Mouse (Mus musculus) neural tube, embryonic 15.5 days (tissue): ENCODE data around the gene Flnc. TPM values are rescaled to one million over a fixed set of nuclear protein-coding genes. Genes with fewer than 3 reads are reported as not detected.
"Not testable (repeated sequence)": the region's sequence is repeated elsewhere in the genome, so short reads cannot be mapped to it uniquely, and the experiment has no call there.

Experiments used
- ATAC-seq: fragments of 200-750 bp; cut with Nextera tagmentation; 2 replicates; pipeline ENCODE4 v1.8.0; 2017; ENCODE audit warnings: mild to moderate bottlenecking, moderate TSS enrichment, moderate library complexity; ENCODE audit not compliant: low FRiP score
- H3K27ac ChIP-seq: fragments of 300-500 bp; sonication (generic); replicated peaks from 2 replicates; pipeline ENCODE4 v1.5.1; 2015; ENCODE audit warnings: mild to moderate bottlenecking, inconsistent platforms
- H3K27me3 ChIP-seq: fragments of 300-500 bp; sonication (generic); replicated peaks from 2 replicates; pipeline ENCODE4 v1.6.1; 2015; ENCODE audit warnings: inconsistent platforms
- H3K36me3 ChIP-seq: fragments of 300-500 bp; sonication (generic); 2 replicates; pipeline ENCODE4 v1.6.1; 2015; ENCODE audit warnings: inconsistent platforms
- H3K4me1 ChIP-seq: fragments of 300-500 bp; sonication (generic); 2 replicates; pipeline ENCODE4 v1.6.1; 2015; ENCODE audit warnings: inconsistent platforms
- H3K4me2 ChIP-seq: fragments of 300-500 bp; sonication (generic); 2 replicates; pipeline ENCODE4 v1.6.1; 2015; ENCODE audit warnings: inconsistent platforms, mild to moderate bottlenecking, moderate library complexity
- H3K4me3 ChIP-seq: fragments of 300-500 bp; sonication (generic); replicated peaks from 2 replicates; pipeline ENCODE4 v1.5.1; 2015; ENCODE audit warnings: mild to moderate bottlenecking, inconsistent platforms
- H3K9ac ChIP-seq: fragments of 300-500 bp; sonication (generic); replicated peaks from 2 replicates; pipeline ENCODE4 v1.6.1; 2015; ENCODE audit warnings: mild to moderate bottlenecking, inconsistent platforms
- H3K9me3 ChIP-seq: fragments of 300-500 bp; sonication (generic); replicated peaks from 2 replicates; pipeline ENCODE4 v1.6.1; 2016; ENCODE audit warnings: inconsistent platforms
- WGBS: fragments of 180-500 bp; shearing (Covaris S2); methylation state at CpG from one replicate; pipeline ENCODE4 v1.1.7; 2015; ENCODE audit warnings: mixed read lengths; 5-methylcytosine and 5-hydroxymethylcytosine counted together
- polyA plus RNA-seq: library from polyadenylated mRNA; unstranded; fragments of >200 nt; fragmentation: Nextera tagmentation; extraction: Ambion mirVana; gene quantifications from 2 replicates; pipeline ENCODE4 v1.2.1, GENCODE M21; 2015

Flnc gene
- polyA plus RNA-seq: 5.2 and 5.3 TPM in 2 replicates

DNA sequence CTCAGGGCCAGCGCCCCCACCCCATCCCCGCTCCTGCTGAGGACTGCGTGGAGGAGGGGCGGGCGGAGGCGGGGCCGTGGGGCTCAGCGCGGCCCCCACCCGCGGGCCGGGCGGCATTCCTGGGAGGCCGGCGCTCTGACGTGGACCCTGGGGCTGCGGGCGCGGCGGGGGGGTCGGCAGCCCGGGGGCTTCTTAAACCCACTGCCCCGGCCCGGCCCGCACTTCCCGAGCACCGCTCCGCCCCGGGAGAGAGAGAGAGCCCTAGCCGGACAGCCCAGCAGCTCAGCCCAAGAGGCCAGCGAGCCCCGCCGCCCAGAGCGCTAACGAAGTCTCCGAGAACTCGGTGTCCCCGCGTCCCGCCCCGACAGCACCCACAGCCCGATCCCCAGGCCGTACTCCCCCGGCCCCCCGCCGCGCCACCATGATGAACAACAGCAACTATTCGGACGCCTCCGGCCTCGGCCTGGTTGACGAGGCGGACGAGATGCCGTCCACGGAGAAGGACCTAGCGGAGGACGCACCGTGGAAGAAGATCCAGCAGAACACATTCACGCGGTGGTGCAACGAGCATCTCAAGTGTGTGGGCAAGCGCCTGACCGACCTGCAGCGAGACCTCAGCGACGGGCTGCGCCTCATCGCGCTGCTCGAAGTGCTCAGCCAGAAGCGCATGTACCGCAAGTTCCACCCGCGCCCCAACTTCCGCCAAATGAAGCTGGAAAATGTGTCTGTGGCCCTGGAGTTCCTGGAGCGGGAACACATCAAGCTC is at the start of gene Flnc:
Gene Flnc, plus strand, starts transcription at position 219 of the 766 bp plus-strand sequence.
- no peaks in the 10 kb centered on the region for H3K9me3 ChIP-seq
- ATAC-seq: peak; percentile 5; the same call in 1 of the 2 replicates
- peaks cover 49% of the 10 kb centered on the region for H3K4me1 ChIP-seq
- H3K27me3 ChIP-seq: peaks cover 53% of the 10 kb centered on the region
- peak within 1 kb of the TSS; percentile 45 for H3K9ac ChIP-seq
- peak within 1 kb of the TSS; percentile 45 for H3K4me3 ChIP-seq
- no peaks in the 10 kb centered on the region for H3K36me3 ChIP-seq
- H3K4me2 ChIP-seq: peak within 1 kb of the TSS; percentile 73
- peak within 1 kb of the TSS; percentile 76; the same call in 1 of the 2 replicates for H3K27ac ChIP-seq
- WGBS: 1% methylated on average over 71 of the region's 77 CpGs

GRCm38 (mm10) chr6:29388052-29388518 is 45.0 kb upstream of the Flnc start, which contains the start of gene Opn1sw:
Opn1sw (minus strand) TSS chr6:29388468.
- H3K9ac ChIP-seq: no peak within 1 kb of the TSS
- no peaks in the 10 kb centered on the region for H3K9me3 ChIP-seq
- no peak within 1 kb of the TSS for H3K27ac ChIP-seq
- peak within 1 kb of the TSS; percentile 29 for H3K4me3 ChIP-seq
- H3K36me3 ChIP-seq: no peaks in the 10 kb centered on the region
- peaks cover 5% of the 10 kb centered on the region; the same call in 1 of the 2 replicates for H3K4me1 ChIP-seq
- peaks cover 7% of the 10 kb centered on the region; the same call in 1 of the 2 replicates for H3K27me3 ChIP-seq
- WGBS: 6% methylated on average over 12 of the region's 12 CpGs
- ATAC-seq: 0 out of 2 replicates have a peak, but pooled peaks have one; percentile 52
- H3K4me2 ChIP-seq: peak within 1 kb of the TSS; percentile 42

DNA sequence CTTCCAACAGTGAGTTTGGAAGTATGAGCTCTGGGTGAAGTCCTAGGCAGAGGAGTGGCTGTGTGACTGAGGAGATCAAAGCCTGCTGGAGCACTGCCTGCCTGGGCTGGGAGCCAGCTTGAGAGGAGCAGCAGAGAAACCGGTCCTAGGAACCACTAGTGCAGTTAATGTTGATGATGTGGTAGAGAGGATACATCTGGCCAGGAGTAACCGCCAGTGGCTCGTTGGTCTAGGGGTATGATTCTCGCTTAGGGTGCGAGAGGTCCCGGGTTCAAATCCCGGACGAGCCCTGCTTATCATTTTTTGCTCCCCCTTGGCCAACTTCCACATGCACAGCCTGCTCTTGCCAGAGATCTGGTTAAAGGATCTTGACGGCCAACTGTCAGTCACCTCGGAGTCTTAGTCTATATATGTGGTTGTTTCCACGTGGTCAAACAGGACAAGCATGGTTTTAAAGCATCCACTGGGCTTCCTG is 44.4 kb upstream of the Flnc start:
- WGBS: 7% methylated on average over 11 of the region's 11 CpGs
- H3K27ac ChIP-seq: no peak overlapping the region
- peak overlapping the region; percentile 29 for H3K4me3 ChIP-seq
- peak overlapping the region; percentile 42 for H3K4me2 ChIP-seq
- H3K9me3 ChIP-seq: no peaks in the 10 kb centered on the region
- ATAC-seq: peak; percentile 90
- peaks cover 5% of the 10 kb centered on the region; the same call in 1 of the 2 replicates for H3K4me1 ChIP-seq
- peaks cover 7% of the 10 kb centered on the region; the same call in 1 of the 2 replicates for H3K27me3 ChIP-seq
- no peaks in the 10 kb centered on the region for H3K36me3 ChIP-seq
- H3K9ac ChIP-seq: no peak overlapping the region

GRCm38 (mm10) chr6:29389425-29389824 is 43.6 kb upstream of the Flnc start:
- H3K4me2 ChIP-seq: no peak overlapping the region
- no peaks in the 10 kb centered on the region for H3K36me3 ChIP-seq
- H3K27ac ChIP-seq: no peak overlapping the region
- no peak overlapping the region for H3K9ac ChIP-seq
- H3K4me1 ChIP-seq: peaks cover 5% of the 10 kb centered on the region; the same call in 1 of the 2 replicates
- ATAC-seq: no peak
- no peaks in the 10 kb centered on the region for H3K9me3 ChIP-seq
- no peak overlapping the region for H3K4me3 ChIP-seq
- H3K27me3 ChIP-seq: peaks cover 11% of the 10 kb centered on the region
- 58% methylated on average over 9 of the region's 9 CpGs for WGBS

- 93% methylated on average over 1 of the region's 1 CpGs for WGBS
- not testable (repeated sequence) for H3K4me1 ChIP-seq, ATAC-seq
Observed at GRCm38 (mm10) chr6:29390500-29390899, 42.6 kb upstream of the Flnc start.

GRCm38 (mm10) chr6:29391241-29391640 is 41.8 kb upstream of the Flnc start:
- H3K27ac ChIP-seq, H3K9ac ChIP-seq, ATAC-seq, H3K36me3 ChIP-seq, H3K9me3 ChIP-seq, H3K4me3 ChIP-seq, H3K4me2 ChIP-seq: not testable (repeated sequence)
- 78% methylated on average over 8 of the region's 8 CpGs for WGBS
- peaks cover 13% of the 10 kb centered on the region for H3K4me1 ChIP-seq
- peaks cover 14% of the 10 kb centered on the region for H3K27me3 ChIP-seq

More at GRCm38 (mm10) chr6:29390500-29390899, 42.6 kb upstream of the Flnc start:
- not testable (repeated sequence) for H3K9me3 ChIP-seq, H3K4me3 ChIP-seq, H3K9ac ChIP-seq, H3K36me3 ChIP-seq, H3K27ac ChIP-seq, H3K4me2 ChIP-seq
- peaks cover 14% of the 10 kb centered on the region for H3K27me3 ChIP-seq

DNA sequence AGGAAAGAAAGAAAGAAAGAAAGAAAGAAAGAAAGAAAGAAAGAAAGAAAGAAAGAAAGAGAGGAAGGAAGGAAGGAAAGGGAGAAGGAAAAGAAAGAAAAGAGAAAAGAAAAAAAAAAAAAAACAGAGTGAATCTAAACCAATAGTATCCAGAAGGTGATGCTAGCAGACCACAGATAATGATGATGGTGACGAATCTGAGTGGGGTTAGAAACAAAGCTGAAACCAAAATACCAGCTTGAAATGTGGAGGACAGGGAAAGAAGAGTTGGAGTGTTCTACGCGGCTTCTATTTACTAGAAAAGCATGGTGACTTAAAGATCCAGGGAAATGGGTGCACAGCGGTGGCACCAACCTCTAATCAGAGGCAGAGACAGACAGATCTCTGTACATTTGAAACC is 41.3 kb upstream of the Flnc start:
- H3K4me1 ChIP-seq: peaks cover 13% of the 10 kb centered on the region
- WGBS: 75% methylated on average over 4 of the region's 4 CpGs
- ATAC-seq: no peak

DNA sequence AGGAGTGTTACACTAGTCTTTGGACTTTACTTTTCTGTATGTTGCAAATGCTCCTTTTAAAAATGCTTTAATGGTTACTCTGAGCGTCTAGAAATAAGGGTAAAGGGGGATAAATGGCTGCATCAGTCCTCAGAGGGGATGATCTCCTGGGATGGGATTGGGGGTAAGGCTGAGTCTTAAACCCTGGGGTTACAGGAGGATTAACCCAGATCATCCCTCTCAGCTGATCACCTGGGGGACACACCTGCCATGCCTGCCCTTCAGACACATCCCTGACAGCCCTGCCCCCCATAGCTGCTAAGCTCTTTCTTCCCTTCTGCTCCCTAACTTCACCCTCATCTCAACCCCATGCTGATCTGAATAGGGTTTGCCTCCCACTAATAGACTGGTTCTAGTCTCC is 38.8 kb upstream of the Flnc start:
- Histone ChIP-seq H3K4me2 (no peak overlapping the region), H3K4me3 (no peak overlapping the region), H3K36me3 (no peaks in the 10 kb centered on the region), H3K27me3 (peaks cover 14% of the 10 kb centered on the region), H3K27ac (no peak overlapping the region), H3K4me1 (peaks cover 23% of the 10 kb centered on the region), H3K9me3 (no peaks in the 10 kb centered on the region), H3K9ac (no peak overlapping the region)
- no peak for ATAC-seq
- WGBS: 79% methylated on average over 1 of the region's 1 CpGs

More for the DNA sequence above, 41.3 kb upstream of the Flnc start:
- no peaks in the 10 kb centered on the region for H3K9me3 ChIP-seq
- H3K4me3 ChIP-seq: no peak overlapping the region
- H3K4me2 ChIP-seq: no peak overlapping the region
- H3K27ac ChIP-seq: no peak overlapping the region
- H3K9ac ChIP-seq: no peak overlapping the region
- H3K27me3 ChIP-seq: peaks cover 14% of the 10 kb centered on the region
- no peaks in the 10 kb centered on the region for H3K36me3 ChIP-seq

GRCm38 (mm10) chr6:29395910-29396713 is 36.9 kb upstream of the Flnc start, which contains the start of gene Ccdc136:
Ccdc136 (plus strand) TSS chr6:29396309.
- ATAC-seq: peak; percentile 97
- H3K9ac ChIP-seq: peak within 1 kb of the TSS; percentile 86
- H3K27ac ChIP-seq: peak within 1 kb of the TSS; percentile 82
- under 1% methylated on average over 37 of the region's 49 CpGs for WGBS
- peak within 1 kb of the TSS; percentile 70 for H3K4me3 ChIP-seq
- H3K9me3 ChIP-seq: no peaks in the 10 kb centered on the region
- peaks cover 8% of the 10 kb centered on the region; the same call in 1 of the 2 replicates for H3K27me3 ChIP-seq
- peaks cover 23% of the 10 kb centered on the region for H3K4me1 ChIP-seq
- peak within 1 kb of the TSS; percentile 89 for H3K4me2 ChIP-seq
- no peaks in the 10 kb centered on the region for H3K36me3 ChIP-seq

- Histone ChIP-seq H3K4me2 (peak overlapping the region; percentile 89), H3K4me3 (peak overlapping the region; percentile 70), H3K27ac (peak overlapping the region; percentile 82), H3K9ac (peak overlapping the region; percentile 86), H3K4me1 (peaks cover 23% of the 10 kb centered on the region), H3K36me3 (no peaks in the 10 kb centered on the region), H3K27me3 (peaks cover 8% of the 10 kb centered on the region; the same call in 1 of the 2 replicates), H3K9me3 (no peaks in the 10 kb centered on the region)
- WGBS: 1% methylated on average over 22 of the region's 24 CpGs
- ATAC-seq: peak; percentile 62
Observed at GRCm38 (mm10) chr6:29396714-29397540, 36.1 kb upstream of the Flnc start.
